Mouse (Mus musculus) brown adipose tissue, adult 24 weeks (tissue): ENCODE data around the gene Gtf2h2. TPM values are rescaled to one million over a fixed set of nuclear protein-coding genes. Genes with fewer than 3 reads are reported as not detected.

Experiments used
- H3K27ac ChIP-seq: fragments of 200-500 bp; replicated peaks from 2 replicates; pipeline ENCODE4 v1.5.1; 2012; ENCODE audit warnings: low read depth, mild to moderate bottlenecking, low read length
- H3K4me1 ChIP-seq: fragments of 200-500 bp; 2 replicates; pipeline ENCODE4 v1.6.1; 2012; ENCODE audit warnings: low read length, mixed read lengths; ENCODE audit not compliant: control insufficient read depth, insufficient read depth, insufficient read length
- H3K4me3 ChIP-seq: fragments of 200-500 bp; 2 replicates; pipeline ENCODE4 v1.5.1; 2012; ENCODE audit warnings: low read depth, mild to moderate bottlenecking, low read length, moderate library complexity; ENCODE audit not compliant: insufficient read depth
- polyA plus RNA-seq: library from polyadenylated mRNA; stranded (reverse); fragments of >200 nt; gene quantifications from 2 replicates; pipeline ENCODE4 v1.2.4, GENCODE M21; 2012; ENCODE audit not compliant: missing spikeins, insufficient read depth, insufficient read length

Gene Gtf2h2
- 29.8 TPM in 2 replicates for polyA plus RNA-seq

DNA sequence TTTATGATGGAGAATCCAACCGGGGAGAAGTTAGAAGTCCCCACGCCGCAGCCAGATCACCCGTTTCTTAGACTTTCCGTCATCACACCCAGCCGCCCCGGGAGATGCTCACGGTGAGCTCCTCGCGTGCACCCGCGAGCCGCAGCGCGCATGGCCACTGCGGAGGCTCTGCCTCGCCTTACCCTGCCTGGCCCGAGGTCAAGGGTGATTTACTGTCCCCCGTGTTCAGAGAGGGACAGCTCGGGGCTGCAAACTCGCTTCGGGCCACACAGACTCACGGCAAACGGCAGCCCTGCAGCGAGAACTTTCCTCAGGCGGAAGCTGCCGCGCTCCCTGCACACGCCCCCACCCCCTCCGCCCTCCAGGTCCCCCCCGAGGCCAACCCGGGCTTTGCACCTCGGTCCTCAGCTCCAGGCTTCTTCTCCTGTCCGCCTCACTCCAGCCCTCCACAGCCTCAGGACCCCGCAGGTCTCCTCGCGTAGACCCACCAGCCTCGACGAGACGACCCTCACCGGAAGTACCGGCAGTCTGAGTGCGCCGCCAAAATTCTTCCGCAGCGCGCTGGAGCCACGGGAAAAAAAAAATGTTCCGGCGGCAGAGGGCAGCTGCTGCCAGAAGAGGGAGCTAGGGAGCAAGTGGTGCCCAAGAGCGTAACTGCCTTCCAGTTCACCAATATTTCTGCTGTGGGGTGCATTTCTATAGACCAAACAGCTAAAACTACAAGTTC lies at the start of gene Gtf2h2:
Gene Gtf2h2 (minus strand): TSS at position 519 of the 727 bp plus-strand sequence.
- Histone ChIP-seq H3K27ac (peak within 1 kb of the TSS; percentile 44; the same call in 1 of the 2 replicates), H3K4me3 (peak within 1 kb of the TSS; percentile 81), H3K4me1 (no peaks in the 10 kb centered on the region)

DNA sequence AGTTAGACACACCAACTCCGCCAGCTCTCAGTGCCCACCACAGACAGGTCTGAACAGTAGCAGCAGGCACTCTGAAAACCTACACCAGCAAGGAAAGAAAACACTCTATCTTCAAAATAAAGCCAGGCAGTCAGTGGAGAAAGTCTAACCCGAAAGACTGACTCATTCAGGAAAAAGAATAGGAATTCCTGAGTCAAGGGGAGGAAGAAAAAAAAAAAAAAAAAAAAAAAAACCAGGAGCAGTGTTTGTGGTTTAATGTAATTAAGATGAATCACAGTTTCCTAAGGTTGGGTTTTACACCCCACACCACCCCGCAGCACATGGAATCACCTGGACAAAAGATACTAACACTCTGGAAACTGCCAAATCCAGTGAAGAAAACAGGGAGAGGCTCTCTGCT lies 43.8 kb upstream of the Gtf2h2 start:
- no peak overlapping the region for H3K4me3 ChIP-seq
- H3K4me1 ChIP-seq: no peaks in the 10 kb centered on the region
- no peak overlapping the region for H3K27ac ChIP-seq

DNA sequence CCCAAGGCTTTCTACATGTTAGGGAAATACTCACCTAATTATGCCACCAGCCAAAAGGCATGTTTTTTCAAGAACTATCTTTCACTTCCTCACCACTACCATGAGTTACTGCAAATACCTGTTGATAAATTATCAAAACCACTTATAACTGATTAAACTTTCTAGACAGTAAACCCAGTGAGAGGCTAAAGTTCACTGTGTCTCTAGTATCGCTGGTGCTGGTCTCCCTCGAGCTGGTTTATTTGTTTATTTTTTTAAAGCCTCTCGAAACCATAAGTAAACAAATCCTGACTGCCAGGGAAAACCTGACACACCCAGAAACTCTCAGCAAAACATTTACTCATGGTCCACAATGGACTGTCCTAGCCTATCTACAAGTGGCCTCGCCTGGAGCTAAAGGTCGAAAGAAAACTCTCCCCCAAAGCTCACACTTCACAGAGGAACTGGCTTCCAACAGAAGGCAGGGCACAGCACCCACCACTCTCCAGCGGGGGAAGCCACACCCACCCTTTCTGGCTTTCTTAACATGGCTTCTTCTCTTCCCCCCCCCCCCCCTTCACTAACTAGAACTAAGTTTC lies 40.5 kb upstream of the Gtf2h2 start:
- Histone ChIP-seq H3K4me3 (no peak overlapping the region), H3K4me1 (no peaks in the 10 kb centered on the region), H3K27ac (no peak overlapping the region)

DNA sequence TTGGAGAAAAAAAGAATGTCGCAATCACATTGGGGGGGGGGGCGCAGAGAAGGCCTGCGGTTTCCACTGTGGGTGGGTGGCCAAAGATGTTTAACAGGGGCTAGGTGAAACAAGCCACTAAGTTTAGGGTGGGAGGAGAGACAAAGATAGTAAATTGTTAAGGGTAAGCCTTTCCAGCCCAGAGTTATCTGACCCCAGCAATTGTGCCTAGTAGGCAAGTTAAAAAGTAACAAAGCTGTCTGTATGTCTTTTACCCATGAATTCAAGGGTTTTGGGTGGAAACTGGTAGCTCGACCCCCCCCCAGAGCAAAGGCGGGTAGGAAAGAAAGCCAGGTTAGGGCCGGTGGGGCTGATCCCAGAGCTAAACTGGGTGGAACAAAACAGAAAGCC lies 34.3 kb upstream of the Gtf2h2 start:
- H3K27ac ChIP-seq: no peak overlapping the region
- no peaks in the 10 kb centered on the region for H3K4me1 ChIP-seq
- H3K4me3 ChIP-seq: no peak overlapping the region

DNA sequence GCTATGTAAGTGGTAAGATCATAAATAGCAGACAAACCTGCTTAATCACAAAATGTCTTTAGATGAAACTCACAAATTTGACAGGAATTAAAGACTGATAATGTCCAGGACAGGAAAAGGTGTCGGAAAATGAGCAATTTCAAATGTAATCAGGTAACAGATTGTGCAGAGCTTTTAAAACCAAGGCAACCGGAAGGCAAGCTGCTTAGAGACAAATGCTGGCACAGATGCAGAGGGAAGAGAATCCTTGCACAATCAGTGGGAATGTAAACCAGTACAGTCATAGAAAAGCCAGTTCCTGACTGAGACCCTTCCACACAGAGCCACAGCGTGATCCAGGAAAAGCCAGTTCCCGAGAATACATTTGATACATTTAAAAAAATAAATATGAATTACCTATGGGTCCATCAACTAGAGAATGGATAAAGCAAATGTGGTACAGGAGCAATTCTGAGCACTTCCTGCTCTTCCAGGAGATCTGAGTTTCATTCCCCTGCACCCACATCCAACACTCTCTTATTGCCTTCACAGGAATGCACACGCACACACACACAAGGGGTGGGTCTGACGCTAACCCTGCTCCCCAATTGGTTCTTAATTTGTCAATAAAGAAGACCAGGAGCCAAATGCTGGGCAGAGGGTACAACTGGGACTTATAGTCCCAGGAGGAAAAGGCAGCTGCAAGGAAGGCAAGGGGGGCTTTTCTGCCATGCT lies 33.7 kb upstream of the Gtf2h2 start:
- Histone ChIP-seq H3K4me3 (no peak overlapping the region), H3K4me1 (no peaks in the 10 kb centered on the region), H3K27ac (no peak overlapping the region)

DNA sequence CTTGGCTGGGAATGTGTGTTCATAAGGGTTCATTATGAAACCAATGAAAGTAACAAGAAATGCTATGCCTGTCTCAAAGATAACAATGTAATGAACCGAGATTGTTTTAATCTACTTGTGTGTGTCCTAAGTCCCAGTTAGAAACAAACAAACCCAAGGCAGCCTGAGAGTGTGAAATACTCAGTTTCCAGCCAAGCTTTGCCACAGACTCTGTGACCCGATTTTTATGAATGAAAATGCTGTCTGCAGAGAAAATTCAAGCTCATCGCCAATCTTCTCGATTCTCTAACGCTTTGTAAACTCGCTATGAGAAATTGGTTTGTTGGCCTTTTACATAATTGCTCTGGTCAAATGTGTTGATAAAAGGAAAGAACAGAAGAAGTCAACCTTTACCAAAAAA lies 32.5 kb upstream of the Gtf2h2 start:
- H3K4me3 ChIP-seq: no peak overlapping the region
- H3K27ac ChIP-seq: no peak overlapping the region
- no peaks in the 10 kb centered on the region for H3K4me1 ChIP-seq

DNA sequence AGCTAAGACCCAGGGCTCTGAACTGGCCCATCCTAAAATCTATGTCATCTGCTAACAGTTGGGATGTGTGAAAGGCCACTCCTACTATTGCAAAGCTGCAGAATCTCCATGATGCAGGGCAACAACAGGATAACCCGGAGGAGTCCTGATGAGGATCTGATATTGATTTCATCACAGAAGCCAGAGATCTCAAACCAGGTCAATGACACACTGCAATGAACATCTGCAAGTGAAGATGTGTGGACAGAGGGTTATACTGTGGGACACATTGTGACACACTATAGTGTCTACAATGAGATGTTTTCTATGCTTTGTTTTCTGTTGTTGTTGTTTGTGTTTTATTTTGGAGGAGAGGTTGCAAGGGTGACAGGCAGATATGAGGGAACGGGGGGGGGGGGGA lies 31.3 kb upstream of the Gtf2h2 start:
- Histone ChIP-seq H3K4me1 (no peaks in the 10 kb centered on the region), H3K4me3 (no peak overlapping the region), H3K27ac (no peak overlapping the region)

DNA sequence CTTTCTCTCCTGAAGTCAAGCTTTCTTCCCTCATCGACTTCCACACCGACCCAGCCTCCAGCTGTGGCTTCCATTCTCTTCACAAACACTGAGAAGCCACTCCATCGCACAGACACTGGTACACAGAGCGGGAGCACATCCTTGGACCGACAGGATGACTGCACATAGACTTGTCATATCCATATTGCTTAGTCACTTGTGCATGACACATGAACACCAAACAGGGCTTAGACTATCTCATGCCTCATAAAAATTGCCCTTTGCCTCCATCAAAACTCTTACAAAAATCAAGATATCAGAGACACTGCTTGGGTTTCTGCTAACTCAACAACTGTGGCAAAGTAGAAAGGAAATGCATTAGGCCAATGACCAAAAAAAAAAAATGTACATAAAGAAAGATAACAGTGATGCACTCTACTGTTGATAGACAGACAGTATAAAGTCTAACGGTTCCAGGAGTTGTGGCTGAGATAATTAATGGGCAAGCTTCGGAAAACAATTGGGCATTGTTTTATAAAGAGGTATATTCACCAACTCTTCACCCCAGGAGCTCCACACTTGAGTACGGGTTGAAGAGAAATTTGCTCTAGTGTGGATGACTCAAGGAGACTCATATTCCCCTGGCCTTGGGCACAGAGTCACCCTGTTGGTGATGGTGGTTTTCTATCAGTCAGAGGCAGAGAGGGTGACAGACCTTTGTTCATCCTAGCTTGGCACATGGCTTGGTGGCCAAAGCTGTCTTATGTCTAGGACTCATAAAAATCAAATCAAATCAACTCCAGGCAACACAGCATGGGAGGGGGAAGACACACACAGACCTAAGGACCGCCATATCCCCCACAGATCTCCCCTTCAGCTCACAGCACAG lies 29.6 kb upstream of the Gtf2h2 start:
- Histone ChIP-seq H3K4me1 (no peaks in the 10 kb centered on the region), H3K4me3 (no peak overlapping the region), H3K27ac (no peak overlapping the region)

DNA sequence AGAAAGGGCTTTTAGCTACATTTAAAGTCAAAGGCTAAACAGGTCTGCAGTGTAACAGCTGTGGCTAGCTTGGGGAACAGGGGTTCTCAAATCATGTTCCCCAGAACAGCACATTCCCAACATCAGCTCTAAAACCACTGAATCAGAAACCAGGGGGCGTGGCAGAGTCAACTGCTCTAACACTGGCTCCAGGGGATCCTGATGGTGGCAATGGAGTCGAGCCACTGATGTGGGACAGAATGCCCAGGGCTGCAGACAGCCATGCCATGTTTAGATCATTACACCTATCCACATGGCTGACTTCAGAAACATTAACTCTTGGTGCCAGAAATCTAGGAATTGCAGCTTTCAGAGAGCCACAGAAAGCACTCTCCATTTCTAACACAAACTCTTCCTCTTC lies 26.8 kb upstream of the Gtf2h2 start:
- H3K27ac ChIP-seq: no peak overlapping the region
- no peak overlapping the region for H3K4me3 ChIP-seq
- no peaks in the 10 kb centered on the region for H3K4me1 ChIP-seq

DNA sequence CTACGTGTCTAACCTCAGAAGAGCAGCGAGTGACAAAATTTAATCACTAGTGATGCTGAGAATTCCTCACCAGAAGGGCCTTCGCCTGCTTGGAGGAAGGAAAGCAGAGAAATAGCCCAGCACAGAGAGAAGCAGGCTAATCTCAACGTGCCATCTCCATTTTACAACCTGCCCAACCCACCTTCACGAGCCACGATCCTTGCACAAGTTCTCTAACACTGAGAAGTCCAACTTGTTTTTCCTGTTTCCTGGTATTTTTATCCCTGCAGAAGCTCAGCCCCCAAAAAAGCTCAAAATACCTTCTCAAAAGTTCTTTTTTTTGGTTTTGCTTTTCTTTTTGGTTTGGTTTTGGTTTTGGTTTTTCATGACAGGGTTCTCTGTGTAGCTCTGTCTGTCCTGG lies 25.8 kb upstream of the Gtf2h2 start:
- Histone ChIP-seq H3K4me1 (no peaks in the 10 kb centered on the region), H3K27ac (no peak overlapping the region), H3K4me3 (no peak overlapping the region)

DNA sequence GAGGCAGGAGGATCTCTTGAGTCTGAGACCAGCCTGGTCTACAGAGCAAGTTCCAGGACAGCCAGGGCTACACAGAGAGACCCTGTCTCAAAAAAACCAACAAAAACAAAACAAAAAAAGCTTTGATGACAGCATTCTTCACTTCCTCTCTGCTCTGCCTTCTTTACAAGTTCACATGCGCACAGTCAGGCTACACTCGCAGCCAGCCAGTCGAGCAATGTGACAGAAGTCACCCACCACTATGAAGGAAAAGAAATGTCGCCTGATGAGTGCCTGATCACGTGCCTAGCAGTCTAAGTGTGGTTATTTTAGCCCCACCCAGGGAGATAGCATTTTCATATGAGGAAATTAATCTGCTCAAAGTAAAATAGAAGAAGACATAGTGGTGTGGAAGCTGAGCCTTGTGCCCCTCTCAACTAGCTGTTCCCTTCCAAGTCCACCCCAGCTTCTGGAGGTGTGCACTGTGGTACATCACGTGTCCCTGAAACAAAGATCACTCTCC lies 25.3 kb upstream of the Gtf2h2 start:
- H3K4me1 ChIP-seq: no peaks in the 10 kb centered on the region
- H3K27ac ChIP-seq: no peak overlapping the region
- no peak overlapping the region for H3K4me3 ChIP-seq

DNA sequence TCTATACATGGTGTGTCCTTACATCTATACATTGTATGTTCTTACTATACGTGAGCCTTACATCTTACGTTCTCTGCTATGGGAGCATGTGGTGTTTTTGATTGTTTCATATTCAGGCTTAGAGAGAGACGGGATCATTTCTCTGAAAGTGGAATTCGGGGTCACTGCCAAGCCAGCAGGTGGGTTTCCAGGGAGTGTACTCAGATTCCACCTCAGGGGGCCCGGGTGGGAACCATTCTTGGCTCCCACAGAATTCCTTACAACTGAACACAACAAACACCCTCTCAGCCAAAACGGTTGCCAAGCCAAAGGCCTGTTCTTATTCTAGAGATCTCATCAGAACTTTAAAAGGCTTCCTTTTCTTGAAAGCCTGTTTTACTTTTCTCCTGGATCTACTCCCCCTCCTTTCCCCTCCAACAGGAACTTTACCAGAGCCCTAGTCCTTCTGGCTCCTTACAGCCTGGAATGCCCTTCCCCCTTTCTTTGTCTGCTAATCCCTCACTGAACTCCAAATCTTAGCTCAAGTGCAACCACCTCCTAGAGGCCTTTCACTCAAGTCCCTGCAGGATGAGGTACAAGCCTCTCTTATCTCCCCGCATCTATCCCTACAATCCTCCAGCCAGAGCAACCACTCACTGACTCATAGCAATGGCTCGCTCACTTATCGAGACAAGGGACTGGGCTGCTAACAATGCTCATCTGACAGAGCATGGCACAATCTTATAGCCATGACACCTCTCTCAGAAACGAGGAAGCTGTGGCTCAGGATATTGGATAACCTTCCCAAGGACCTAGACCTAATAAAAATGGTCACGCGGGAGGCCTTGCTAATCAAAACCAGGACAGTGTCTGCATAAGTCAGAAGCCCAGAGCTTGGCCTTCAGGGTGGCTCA lies 24.1 kb upstream of the Gtf2h2 start:
- Histone ChIP-seq H3K27ac (no peak overlapping the region), H3K4me1 (no peaks in the 10 kb centered on the region), H3K4me3 (no peak overlapping the region)

DNA sequence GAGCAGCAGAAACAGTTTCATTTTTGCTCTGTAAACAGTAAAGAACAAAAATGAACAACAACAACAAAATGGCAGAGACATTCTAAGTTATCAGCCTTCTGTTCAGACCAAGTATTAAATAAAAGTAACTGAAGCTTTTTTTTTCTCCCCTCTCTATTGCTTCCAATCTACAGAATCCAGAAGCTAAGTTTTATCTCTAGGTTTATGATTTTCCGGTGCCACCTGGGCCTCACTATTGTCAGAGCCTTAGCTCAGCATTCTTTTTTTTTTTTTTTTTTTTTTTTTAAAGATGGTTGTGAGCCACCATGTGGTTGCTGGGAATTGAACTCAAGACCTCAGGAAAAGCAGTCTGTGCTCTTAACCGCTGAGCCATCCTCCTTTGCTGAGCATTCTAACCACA lies 20.4 kb upstream of the Gtf2h2 start:
- H3K4me1 ChIP-seq: no peaks in the 10 kb centered on the region
- H3K4me3 ChIP-seq: no peak overlapping the region

DNA sequence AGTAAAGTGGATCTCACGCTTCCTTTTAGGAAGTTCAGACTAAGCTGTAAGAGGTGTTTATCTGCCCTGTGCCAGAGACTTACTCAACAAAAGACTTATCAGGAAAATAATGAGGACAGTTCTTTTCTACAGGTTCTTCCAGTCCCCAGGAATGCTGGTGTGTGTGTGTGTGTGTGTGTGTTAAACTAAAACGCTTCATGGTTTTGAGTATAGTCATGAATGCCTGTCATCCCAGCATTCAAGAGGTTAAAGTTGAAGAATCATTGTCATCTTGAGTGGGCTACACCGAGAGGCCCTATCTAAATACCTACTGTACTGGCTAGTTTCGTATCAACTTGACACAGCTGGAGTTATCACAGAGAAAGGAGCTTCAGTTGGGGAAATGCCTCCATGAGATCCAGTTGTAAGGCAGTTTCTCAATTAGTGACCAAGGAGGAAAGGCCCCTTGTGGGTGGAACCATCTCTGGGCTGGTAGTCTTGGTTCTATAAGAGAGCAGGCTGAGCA lies 19.5 kb upstream of the Gtf2h2 start:
- Histone ChIP-seq H3K4me1 (no peaks in the 10 kb centered on the region), H3K27ac (no peak overlapping the region), H3K4me3 (no peak overlapping the region)

More for the DNA sequence above, 20.4 kb upstream of the Gtf2h2 start:
- no peak overlapping the region for H3K27ac ChIP-seq
